Mouse (Mus musculus): ENCODE data around the gene Acd. TPM values are rescaled to one million over a fixed set of nuclear protein-coding genes. Genes with fewer than 3 reads are reported as not detected.
A peak's percentile ranks its signal among the peaks of the same experiment; 100 is the strongest.

The Acd gene
- polyA plus RNA-seq (2015; fragmentation: Nextera tagmentation; extraction: Ambion mirVana) = 77.1 and 87.1 TPM in 2 replicates

DNA sequence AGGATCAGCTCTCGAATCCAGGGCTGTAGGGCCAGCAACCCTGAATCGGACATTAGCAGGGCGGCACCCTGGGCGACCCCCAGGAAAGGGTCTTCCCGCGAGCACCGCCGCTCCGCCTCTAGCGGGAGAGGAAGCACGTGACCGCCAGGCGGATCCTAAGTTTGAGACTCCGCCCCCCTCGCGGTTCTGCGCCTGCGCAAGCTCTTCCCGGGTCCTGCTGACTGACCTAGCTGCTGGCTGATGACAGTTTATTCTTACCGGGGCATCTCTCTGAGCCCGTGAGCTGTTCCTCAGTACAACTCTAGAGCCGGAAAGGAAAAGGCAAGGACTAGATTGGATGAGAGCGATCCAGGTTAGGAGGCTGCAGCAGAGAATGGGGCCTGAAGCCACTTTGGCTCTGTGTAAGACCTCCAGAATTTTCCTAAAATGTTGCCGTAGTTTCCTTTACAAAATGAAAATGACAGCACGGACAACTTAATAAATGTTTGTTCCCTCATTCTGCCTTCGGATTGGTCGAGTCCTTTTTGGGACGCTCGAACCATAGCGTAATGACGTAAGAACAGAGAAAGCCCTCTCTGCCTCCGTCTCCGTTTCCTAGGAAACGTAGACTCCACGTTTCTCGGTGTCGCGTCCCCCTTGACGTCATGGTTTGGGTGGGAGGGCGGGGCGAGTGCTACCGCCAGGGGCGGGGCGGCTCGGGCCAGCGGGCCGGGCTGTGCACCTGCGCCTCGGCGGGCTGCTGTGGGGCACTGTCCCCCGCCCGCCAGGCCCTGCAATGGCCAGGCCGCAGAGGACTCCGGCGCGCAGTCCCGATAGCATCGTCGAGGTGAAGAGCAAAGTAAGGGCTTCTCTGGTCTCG, at the start of gene Acd, which contains the start of gene Pard6a:
TSS of gene Acd (minus strand) at position 137 of the 859 bp plus-strand sequence.
TSS of gene Pard6a (plus strand) at position 183 of the 859 bp plus-strand sequence.
- no peaks in the 10 kb centered on the region for H3K27me3 ChIP-seq
- ATAC-seq (ENCODE audit: low read depth) = peak; percentile 81
- peak within 1 kb of the TSS; percentile 94 for H3K27ac ChIP-seq (replicated peaks)
- peaks cover 44% of the 10 kb centered on the region for H3K36me3 ChIP-seq
- no peaks in the 10 kb centered on the region for H3K9me3 ChIP-seq
- under 1% methylated on average over 59 of the region's 60 CpGs for WGBS
- peak within 1 kb of the TSS; percentile 96 for H3K4me2 ChIP-seq
- peak within 1 kb of the TSS; percentile 67 for H3K4me3 ChIP-seq
- peaks cover 24% of the 10 kb centered on the region for H3K4me1 ChIP-seq (replicated peaks)
- H3K9ac ChIP-seq = peak within 1 kb of the TSS; percentile 79

DNA sequence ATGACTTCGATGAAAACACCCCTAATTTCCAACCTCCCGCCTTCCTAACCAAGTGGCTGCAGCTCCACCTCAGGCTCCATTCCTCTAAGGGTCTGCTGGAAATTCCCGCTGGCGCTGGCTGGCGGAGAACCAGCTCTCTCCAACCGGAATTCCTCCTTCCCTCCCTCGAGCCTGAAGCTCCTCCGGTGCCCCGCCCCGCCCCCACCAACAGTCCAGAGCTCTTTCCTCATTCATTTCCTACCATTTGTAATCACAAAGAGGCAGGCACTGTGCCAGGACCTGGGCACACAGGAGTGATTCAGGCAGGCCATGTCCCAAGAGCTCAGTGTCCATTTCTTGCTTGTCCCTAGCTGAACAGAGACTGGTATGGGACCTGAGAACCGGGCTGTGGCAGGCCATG, 49.7 kb upstream of the Acd start:
- Histone ChIP-seq H3K9me3 (no peaks in the 10 kb centered on the region), H3K4me1 (replicated peaks) (peaks cover 65% of the 10 kb centered on the region), H3K27me3 (no peaks in the 10 kb centered on the region), H3K36me3 (peaks cover 6% of the 10 kb centered on the region; the same call in 1 of the 2 replicates), H3K9ac (no peak overlapping the region), H3K4me3 (no peak overlapping the region), H3K4me2 (peak overlapping the region; percentile 38), H3K27ac (replicated peaks) (peak overlapping the region; percentile 46; the same call in 1 of the 2 replicates)
- 10% methylated on average over 11 of the region's 11 CpGs for WGBS
- ATAC-seq (ENCODE audit: low read depth) = peak; percentile 52; the same call in 1 of the 2 replicates

DNA sequence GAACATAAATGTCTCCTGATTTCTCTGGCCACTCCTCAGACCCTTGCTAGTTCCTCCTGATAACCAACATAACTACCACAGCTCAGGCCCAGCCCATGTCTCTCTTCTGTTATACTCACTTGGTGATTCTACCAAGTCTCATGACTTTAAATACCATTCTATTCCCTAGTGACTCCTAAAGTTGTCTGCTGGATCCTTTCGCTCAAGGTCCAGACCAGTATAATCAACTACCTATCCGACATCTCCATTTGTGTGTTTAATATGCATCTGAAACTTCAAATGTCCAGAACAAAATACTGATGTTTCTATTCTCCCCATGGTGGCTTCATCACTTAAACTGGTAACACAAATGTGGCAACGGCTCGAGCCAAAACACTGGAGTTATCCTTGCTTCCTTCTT, 42.4 kb upstream of the Acd start:
- Histone ChIP-seq H3K36me3 (peaks cover 6% of the 10 kb centered on the region; the same call in 1 of the 2 replicates), H3K27ac (replicated peaks) (no peak overlapping the region), H3K9ac (no peak overlapping the region), H3K4me2 (no peak overlapping the region), H3K9me3 (no peaks in the 10 kb centered on the region), H3K4me1 (replicated peaks) (peaks cover 18% of the 10 kb centered on the region), H3K27me3 (no peaks in the 10 kb centered on the region), H3K4me3 (no peak overlapping the region)
- 80% methylated on average over 4 of the region's 4 CpGs for WGBS
- no peak for ATAC-seq (ENCODE audit: low read depth)

DNA sequence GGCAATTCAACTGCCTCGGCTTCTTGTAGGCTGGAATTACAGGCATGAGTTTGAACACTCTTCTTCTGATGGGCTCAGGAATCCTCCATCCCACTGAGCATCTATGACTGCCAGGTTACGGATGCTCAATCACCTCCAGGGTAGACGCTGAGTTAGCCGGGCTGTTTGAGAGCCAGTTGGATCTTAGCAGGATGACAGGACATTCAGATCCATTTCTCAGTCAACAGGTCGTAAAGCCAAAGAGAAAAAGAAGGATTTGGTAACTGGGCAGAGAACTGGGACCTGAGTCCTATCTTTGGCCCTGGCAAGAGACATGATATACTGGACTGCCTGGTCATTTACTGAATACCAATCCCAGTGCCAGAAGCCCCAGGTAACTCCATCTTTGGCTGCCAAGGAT, 38.3 kb upstream of the Acd start:
- no peak overlapping the region for H3K4me3 ChIP-seq
- no peak overlapping the region for H3K27ac ChIP-seq (replicated peaks)
- WGBS = 95% methylated on average over 5 of the region's 5 CpGs
- H3K4me1 ChIP-seq (replicated peaks) = peaks cover 8% of the 10 kb centered on the region
- H3K4me2 ChIP-seq = no peak overlapping the region
- no peaks in the 10 kb centered on the region for H3K36me3 ChIP-seq
- H3K27me3 ChIP-seq = no peaks in the 10 kb centered on the region
- H3K9ac ChIP-seq = no peak overlapping the region
- ATAC-seq (ENCODE audit: low read depth) = no peak
- no peaks in the 10 kb centered on the region for H3K9me3 ChIP-seq

DNA sequence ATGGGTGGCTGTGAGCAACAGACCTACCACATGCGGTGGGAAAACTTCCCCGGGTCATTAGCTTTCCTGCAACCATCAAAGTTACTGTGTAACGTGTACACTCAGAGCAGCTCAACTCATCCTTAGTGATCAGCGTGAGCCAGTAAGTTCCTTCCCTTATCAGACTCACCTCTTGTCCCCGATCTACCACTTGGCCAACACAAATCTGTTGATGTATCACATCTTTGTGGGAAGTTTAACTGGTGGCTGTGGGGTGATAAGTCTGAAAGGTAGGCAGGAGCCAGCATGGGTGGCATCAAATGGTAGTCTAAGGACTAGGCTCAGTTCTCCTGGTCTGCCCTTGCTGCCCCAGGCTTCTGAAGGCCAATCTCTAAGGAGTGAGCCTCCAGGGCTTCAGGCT, 31.3 kb upstream of the Acd start:
- Histone ChIP-seq H3K36me3 (peaks cover 25% of the 10 kb centered on the region), H3K4me1 (replicated peaks) (no peaks in the 10 kb centered on the region), H3K27me3 (no peaks in the 10 kb centered on the region), H3K4me3 (no peak overlapping the region), H3K4me2 (no peak overlapping the region), H3K9me3 (no peaks in the 10 kb centered on the region), H3K27ac (replicated peaks) (no peak overlapping the region), H3K9ac (no peak overlapping the region)
- no peak for ATAC-seq (ENCODE audit: low read depth)
- WGBS = 93% methylated on average over 5 of the region's 5 CpGs

DNA sequence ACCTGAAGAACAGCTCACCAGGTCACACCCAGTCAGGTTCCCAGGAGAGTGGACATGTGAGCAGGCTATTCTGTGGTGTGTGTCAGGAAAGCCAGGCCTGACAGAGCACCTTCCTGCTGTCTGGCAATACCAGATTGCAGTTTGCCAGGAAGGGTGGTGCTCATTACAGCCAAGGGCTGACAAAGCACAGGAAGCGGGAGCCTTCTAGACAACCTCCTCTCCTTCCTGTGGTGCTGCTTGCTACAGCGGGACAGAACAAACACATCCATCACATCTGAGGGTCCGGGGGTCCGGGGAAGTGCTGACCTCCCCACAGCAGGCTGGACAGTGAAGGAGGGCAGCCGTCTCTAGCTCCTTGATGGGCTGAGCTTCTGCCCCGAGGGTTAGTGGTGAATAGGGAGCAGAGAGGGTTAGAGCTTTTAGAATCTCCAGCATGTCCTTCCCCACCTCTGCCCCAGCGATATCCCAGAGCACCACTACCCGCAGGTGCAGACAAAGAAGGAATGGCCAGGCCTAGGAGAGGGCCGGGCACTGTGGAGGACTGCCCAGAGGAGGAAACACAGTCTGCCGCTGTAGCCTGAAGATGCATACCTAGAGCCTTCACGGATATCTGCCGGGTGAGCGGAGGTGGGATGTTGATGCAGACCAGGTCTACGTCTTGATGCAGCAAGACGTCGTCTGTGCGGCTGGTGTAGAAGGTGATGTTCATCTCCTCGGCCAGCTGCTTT, 26.7 kb upstream of the Acd start:
- Histone ChIP-seq H3K4me2 (no peak overlapping the region), H3K9me3 (no peaks in the 10 kb centered on the region), H3K9ac (no peak overlapping the region), H3K4me1 (replicated peaks) (no peaks in the 10 kb centered on the region), H3K27ac (replicated peaks) (peak overlapping the region; percentile 59), H3K27me3 (no peaks in the 10 kb centered on the region), H3K4me3 (no peak overlapping the region), H3K36me3 (peaks cover 57% of the 10 kb centered on the region)
- 87% methylated on average over 18 of the region's 18 CpGs for whole genome bisulfite sequencing
- ATAC-seq (ENCODE audit: low read depth) = no peak

DNA sequence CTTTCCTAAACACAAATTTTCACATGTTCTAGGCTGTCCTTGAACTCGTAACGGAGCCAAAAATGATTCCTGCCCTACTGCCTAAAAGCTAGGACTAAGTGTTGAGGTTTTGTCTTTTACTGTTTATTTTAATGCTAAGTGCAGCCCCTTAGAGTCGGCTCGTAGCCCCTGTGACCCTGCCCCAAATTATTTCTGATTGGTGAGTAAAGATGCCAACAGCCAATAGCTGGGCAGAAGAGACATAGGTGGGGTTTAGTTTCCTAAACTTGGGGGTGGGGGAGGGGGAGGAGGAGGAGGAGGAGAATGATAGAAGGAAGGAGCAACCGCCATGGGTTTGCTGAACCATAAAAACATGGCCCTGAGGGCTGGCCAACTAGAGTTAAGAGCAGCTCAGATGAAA, 24.8 kb upstream of the Acd start:
- H3K9me3 ChIP-seq = no peaks in the 10 kb centered on the region
- H3K4me2 ChIP-seq = no peak overlapping the region
- no peak for ATAC-seq (ENCODE audit: low read depth)
- 80% methylated on average over 5 of the region's 5 CpGs for WGBS
- H3K9ac ChIP-seq = no peak overlapping the region
- H3K27me3 ChIP-seq = no peaks in the 10 kb centered on the region
- H3K36me3 ChIP-seq = peaks cover 56% of the 10 kb centered on the region
- H3K4me1 ChIP-seq (replicated peaks) = no peaks in the 10 kb centered on the region
- no peak overlapping the region for H3K27ac ChIP-seq (replicated peaks)
- no peak overlapping the region for H3K4me3 ChIP-seq

DNA sequence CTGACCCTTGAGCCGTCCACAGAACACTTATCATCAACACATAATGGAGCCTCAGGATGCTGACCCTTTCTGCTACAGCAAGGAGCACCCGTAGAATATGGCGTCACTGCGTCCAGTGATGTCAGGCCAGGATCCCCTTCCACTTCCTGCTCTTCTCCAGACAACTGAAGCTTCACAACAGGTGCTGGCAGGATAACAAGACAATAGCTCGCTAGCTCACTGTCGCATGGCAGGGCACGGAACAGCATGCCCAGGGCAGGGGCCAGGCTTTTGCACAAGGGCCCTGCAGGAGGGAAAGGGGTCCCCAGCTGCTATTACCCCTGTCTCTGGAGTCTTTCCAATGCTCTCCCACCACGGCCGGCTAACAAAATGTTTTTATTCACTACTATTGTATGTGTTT, 22.0 kb upstream of the Acd start:
- Histone ChIP-seq H3K27me3 (no peaks in the 10 kb centered on the region), H3K4me2 (no peak overlapping the region), H3K4me1 (replicated peaks) (no peaks in the 10 kb centered on the region), H3K9me3 (no peaks in the 10 kb centered on the region), H3K36me3 (peaks cover 55% of the 10 kb centered on the region), H3K9ac (no peak overlapping the region), H3K27ac (replicated peaks) (no peak overlapping the region), H3K4me3 (no peak overlapping the region)
- 92% methylated on average over 9 of the region's 9 CpGs for WGBS
- no peak for ATAC-seq (ENCODE audit: low read depth)

DNA sequence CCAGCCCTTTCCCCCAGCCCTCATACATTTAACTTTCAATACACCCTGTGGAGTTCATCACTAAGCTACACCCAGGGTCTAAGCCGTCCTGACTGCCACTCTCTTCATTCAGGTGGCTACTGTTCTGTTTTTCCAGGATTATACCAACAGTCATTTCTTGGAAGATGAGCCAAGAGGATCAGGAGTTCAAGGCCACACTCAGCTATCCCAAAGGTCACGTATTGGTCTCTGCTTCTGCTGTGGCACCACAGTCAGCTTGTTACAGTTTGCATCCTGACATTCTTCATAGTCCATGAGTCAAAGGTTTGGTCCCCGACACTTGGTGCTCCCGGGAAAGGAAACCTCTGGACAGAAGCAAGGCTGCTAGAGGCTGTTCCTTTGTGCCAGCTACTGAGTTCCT, 18.7 kb upstream of the Acd start:
- Histone ChIP-seq H3K4me3 (no peak overlapping the region), H3K4me2 (no peak overlapping the region), H3K36me3 (peaks cover 55% of the 10 kb centered on the region), H3K4me1 (replicated peaks) (no peaks in the 10 kb centered on the region), H3K9me3 (no peaks in the 10 kb centered on the region), H3K27me3 (no peaks in the 10 kb centered on the region), H3K9ac (no peak overlapping the region), H3K27ac (replicated peaks) (no peak overlapping the region)
- ATAC-seq (ENCODE audit: low read depth) = no peak
- WGBS = 86% methylated on average over 4 of the region's 4 CpGs

DNA sequence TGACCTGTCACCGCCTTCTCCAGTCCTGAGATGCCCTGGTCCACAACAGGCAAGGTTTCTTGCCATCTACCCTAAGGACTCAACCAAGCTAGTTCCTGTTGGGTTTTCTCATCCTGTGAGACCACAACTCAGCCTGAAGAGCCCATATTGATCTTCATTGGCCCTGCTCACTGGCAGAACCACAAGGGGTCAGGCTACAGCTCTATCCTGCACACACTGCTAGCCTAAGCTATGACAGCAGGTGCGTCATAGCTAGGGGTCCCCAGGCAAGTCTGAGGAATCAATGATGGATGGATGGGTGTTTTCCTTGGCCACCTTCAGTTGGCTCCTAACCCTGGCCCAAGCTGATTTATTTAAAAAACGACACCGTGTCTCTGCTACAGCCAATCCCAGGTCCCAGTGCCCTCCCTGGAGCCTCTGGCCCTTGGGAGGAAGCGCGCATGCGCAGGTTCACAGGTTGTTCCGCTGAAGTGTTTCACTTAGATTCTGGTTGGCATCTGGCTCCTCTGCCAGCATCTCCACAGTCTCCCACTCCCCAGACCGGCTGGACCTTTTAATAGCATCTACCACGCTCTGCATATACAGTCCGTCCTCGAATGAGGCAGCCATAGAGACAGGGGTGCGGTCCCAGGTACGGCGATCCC, 15.5 kb upstream of the Acd start:
- Histone ChIP-seq H3K27me3 (no peaks in the 10 kb centered on the region), H3K4me1 (replicated peaks) (no peaks in the 10 kb centered on the region), H3K9me3 (no peaks in the 10 kb centered on the region), H3K4me2 (no peak overlapping the region), H3K9ac (no peak overlapping the region), H3K36me3 (peaks cover 38% of the 10 kb centered on the region), H3K27ac (replicated peaks) (no peak overlapping the region), H3K4me3 (no peak overlapping the region)
- no peak for ATAC-seq (ENCODE audit: low read depth)
- WGBS = 93% methylated on average over 15 of the region's 15 CpGs

DNA sequence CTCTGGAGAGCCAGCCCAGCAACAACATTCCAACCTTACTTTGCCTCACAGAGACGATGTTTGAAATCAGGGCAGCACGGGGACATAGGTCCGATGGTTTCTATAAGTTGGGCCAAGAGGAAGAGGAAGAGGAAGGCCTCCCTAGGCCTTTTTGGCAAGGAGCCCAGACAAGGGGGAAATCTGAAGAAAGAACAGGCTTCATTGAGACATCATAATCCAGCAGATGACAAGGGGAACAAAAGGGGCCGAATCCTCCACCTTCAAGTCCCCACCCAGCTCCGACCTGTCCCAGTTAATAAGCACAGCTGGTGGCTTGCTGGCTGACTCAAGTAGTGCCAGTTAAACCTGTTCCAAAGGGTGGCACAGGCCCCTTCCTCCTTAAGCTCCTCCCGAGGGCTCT, 14.1 kb upstream of the Acd start:
- no peak overlapping the region for H3K27ac ChIP-seq (replicated peaks)
- ATAC-seq (ENCODE audit: low read depth) = no peak
- 80% methylated on average over 6 of the region's 6 CpGs for WGBS
- H3K9ac ChIP-seq = no peak overlapping the region
- no peaks in the 10 kb centered on the region for H3K9me3 ChIP-seq
- H3K27me3 ChIP-seq = no peaks in the 10 kb centered on the region
- no peak overlapping the region for H3K4me3 ChIP-seq
- H3K4me2 ChIP-seq = no peak overlapping the region
- no peaks in the 10 kb centered on the region for H3K4me1 ChIP-seq (replicated peaks)
- H3K36me3 ChIP-seq = peaks cover 30% of the 10 kb centered on the region

DNA sequence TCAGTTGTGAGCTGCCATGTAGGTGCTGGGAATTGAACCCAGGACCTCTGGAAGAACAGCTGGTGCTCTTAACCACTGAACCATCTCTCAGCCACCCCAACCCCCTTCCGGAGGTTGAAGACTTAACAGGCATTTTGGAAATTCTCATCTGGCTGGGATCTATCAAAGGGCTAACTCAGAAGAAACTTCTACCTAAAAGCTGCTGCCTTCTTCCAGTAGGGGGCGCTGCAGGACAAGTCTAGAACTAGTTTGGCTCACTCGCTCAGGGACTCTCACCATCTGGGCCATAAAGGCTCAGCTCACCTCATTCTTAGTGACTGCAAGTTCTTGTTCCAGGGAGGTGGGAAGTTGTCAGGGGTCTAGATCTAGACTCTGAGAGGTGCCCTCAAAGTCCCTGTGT, 13.2 kb upstream of the Acd start:
- no peak for ATAC-seq (ENCODE audit: low read depth)

More for the DNA sequence above, 13.2 kb upstream of the Acd start:
- WGBS = 9% methylated on average over 3 of the region's 3 CpGs
- H3K36me3 ChIP-seq = peaks cover 26% of the 10 kb centered on the region
- no peaks in the 10 kb centered on the region for H3K27me3 ChIP-seq
- H3K9me3 ChIP-seq = no peaks in the 10 kb centered on the region
- H3K9ac ChIP-seq = no peak overlapping the region
- no peaks in the 10 kb centered on the region for H3K4me1 ChIP-seq (replicated peaks)
- no peak overlapping the region for H3K27ac ChIP-seq (replicated peaks)
- H3K4me3 ChIP-seq = no peak overlapping the region
- no peak overlapping the region for H3K4me2 ChIP-seq
